Mouse (Mus musculus) liver, adult 2 months (tissue): ENCODE data around the gene Serac1.

Experiments used
- CTCF ChIP-seq: fragments of 200-500 bp; IDR thresholded peaks from 2 replicates; pipeline ENCODE4 v1.5.1; 2011; ENCODE audit warnings: low read depth, low read length, control low read depth
- POLR2A ChIP-seq: fragments of 200-500 bp; IDR thresholded peaks from 2 replicates; pipeline ENCODE4 v1.6.1; 2011; ENCODE audit warnings: low read length, control low read depth; ENCODE audit not compliant: insufficient read depth; ENCODE audit errors: extremely low read depth

DNA sequence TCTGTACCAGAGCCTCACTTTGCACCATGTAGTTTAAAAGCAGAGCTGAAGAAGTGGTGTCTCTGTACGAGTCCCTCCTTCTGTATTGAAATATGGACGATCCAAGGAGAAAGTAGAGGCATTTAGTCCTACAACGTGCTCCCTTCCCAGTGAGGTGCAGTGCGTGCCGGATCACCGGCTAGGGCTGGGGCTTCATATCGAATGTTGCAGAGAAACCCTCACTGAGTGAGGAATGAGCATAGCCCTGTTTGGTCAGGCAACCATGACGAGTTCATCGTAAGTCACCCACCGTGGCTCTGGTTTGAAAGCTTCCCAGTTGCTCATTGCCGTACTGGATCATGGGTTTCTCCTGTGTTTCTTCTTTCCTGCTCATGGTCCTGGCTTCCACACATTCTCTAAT is 42.7 kb downstream of the Serac1 start:
- TF ChIP-seq POLR2A (no peak), CTCF (no peak)
